Mouse (Mus musculus) lung, postnatal 0 days (tissue): ENCODE measurements at regions not wholly inside any gene's neighbourhood (a gene's known extent, or its start where the extent isn't known, plus 50 kb on each side); places are given as distances from the start of the nearest gene placed in this dataset.

ENCODE experiments used
- CTCF ChIP-seq: IDR thresholded peaks from 2 replicates; pipeline ENCODE4 v1.5.1; 2016; ENCODE audit warnings: antibody characterized with exemption, mild to moderate bottlenecking
- EP300 ChIP-seq: IDR thresholded peaks from 2 replicates; pipeline ENCODE4 v1.6.1; 2016; ENCODE audit warnings: antibody characterized with exemption, mild to moderate bottlenecking, control low read depth

- TF ChIP-seq CTCF (no peak), EP300 (no peak)
Measured at GRCm38 (mm10) chr17:63718972-63719715, 143.7 kb upstream of the Fer start.
